Mouse (Mus musculus): ENCODE results near the gene Prcd. TPM values are rescaled to one million over a fixed set of nuclear protein-coding genes. Genes with fewer than 3 reads are reported as not detected.
"Not testable (repeated sequence)": the region's sequence is repeated elsewhere in the genome, so short reads cannot be mapped to it uniquely, and the experiment has no call there.

Gene Prcd
- 0.62 and 1.1 TPM in 2 replicates for polyA plus RNA-seq (2016; fragmentation: Nextera tagmentation; extraction: Ambion mirVana)

DNA sequence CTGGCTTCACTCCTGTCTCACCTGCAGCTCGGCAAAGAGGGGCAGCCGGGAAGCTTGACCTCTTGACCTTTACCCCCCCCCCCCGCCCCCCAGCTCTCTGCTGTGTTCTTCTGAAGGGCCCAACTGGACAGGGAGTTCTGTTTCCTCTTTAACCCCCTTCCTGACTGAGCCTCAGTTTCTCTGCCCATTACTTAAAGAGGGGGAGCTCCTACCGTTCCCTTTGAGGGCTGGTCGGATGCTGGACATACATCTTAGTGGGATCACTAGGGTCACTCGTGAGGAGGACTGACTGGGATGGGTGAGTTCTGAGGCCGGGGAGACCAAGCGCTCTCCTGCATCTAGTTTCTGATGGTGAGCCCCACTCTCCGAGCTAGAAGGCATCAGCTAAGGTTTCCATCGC lies at the start of gene Prcd:
TSS of gene Prcd (plus strand) at position 301 of the 400 bp plus-strand sequence.
- DNase-seq (ENCODE audit: extremely low spot score, low spot score): no peak
- H3K4me1 ChIP-seq: peaks cover 69% of the 10 kb centered on the region
- H3K4me3 ChIP-seq: peak within 1 kb of the TSS; percentile 65
- no peaks in the 10 kb centered on the region for H3K9me3 ChIP-seq
- no peaks in the 10 kb centered on the region for H3K36me3 ChIP-seq (replicated peaks)
- WGBS: 8% methylated on average over 10 of the region's 10 CpGs
- peak within 1 kb of the TSS; percentile 74 for H3K27ac ChIP-seq
- H3K27me3 ChIP-seq (ENCODE audit: poor library complexity, severe bottlenecking): peaks cover 76% of the 10 kb centered on the region

DNA sequence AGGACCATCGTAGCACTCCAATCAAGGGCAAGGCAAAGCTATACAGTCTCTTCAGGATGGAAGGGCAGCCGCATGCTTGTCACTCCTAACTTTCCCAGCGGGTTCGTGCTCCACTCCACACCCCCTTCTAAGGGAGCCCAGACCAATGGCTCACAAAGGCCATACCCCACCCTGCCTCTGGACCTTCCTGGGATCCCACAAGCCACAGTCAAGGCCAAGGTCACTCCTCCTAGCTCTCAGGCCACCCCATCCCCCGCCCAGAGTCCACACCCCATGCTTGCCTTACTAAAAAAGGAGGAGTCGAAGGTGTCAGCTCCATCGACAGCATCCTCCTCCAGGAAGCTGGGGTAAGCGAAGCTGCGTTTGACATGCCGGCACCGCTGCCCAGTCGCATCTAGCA lies 49.2 kb upstream of the Prcd start:
- Histone ChIP-seq H3K4me1 (peaks cover 4% of the 10 kb centered on the region; the same call in 1 of the 2 replicates), H3K27me3 (ENCODE audit: poor library complexity, severe bottlenecking) (no peaks in the 10 kb centered on the region), H3K9me3 (no peaks in the 10 kb centered on the region), H3K36me3 (replicated peaks) (peaks cover 14% of the 10 kb centered on the region; the same call in 1 of the 2 replicates), H3K4me3 (no peak overlapping the region), H3K27ac (no peak overlapping the region)
- DNase-seq (ENCODE audit: extremely low spot score, low spot score): no peak
- whole genome bisulfite sequencing: 93% methylated on average over 12 of the region's 12 CpGs

DNA sequence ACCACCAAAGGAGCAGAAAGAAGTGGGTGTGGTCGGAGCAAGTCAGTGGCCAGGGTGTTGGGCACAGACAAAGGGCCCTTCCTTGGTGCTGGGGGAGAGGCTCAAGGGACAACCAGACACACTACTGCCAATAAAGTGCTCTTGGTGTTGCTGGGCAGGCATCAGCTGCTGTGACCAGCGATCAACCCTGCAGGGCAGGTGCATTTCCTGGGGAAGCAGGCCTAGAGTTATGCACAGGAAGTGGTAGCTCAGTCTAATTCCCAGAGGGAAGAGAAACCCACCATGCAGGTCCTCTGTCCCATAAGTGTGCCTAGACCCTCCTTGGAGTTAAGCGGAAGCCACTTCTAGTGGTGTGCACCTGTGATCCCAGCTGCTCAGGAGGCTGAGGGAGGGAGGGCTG lies 45.6 kb upstream of the Prcd start:
- 99% methylated on average over 3 of the region's 3 CpGs for WGBS
- H3K36me3 ChIP-seq (replicated peaks): peaks cover 10% of the 10 kb centered on the region; the same call in 1 of the 2 replicates
- H3K4me3 ChIP-seq: no peak overlapping the region
- H3K27me3 ChIP-seq (ENCODE audit: poor library complexity, severe bottlenecking): no peaks in the 10 kb centered on the region
- H3K27ac ChIP-seq: no peak overlapping the region
- DNase-seq (ENCODE audit: extremely low spot score, low spot score): no peak
- no peaks in the 10 kb centered on the region for H3K9me3 ChIP-seq
- H3K4me1 ChIP-seq: peaks cover 9% of the 10 kb centered on the region; the same call in 1 of the 2 replicates

DNA sequence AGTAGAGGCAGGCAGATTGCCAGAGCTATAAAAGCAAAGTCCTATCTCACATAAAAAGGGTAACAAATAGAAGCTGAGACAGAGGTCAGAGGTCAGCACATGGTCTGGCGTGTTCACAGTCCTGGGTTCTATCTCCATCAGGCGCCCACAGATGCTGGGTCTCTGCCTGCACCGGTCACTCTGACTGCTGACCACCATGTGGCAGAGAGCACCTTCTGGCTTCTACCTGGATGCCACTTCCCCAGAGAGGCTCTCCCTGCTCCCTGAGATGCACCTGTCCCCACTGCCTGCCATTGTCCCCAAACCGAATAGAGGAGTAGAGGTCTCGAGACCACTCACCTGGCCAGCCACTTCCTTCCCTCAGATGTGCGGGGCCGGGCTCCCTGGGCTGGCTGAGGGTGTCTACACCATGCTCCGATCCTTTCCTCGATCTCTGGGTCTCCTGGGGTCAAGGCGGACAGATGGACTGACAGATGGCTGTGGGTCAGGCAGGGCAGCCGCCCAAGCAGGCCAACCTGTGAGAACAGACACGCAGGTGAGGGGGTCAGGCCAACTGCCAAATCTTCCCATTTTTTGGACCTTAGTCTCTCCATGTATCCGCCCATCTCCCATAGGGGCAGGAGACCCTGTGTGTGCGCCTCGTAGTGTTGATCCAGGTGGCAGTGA lies 43.2 kb upstream of the Prcd start:
- Histone ChIP-seq H3K9me3 (no peaks in the 10 kb centered on the region), H3K27ac (no peak overlapping the region), H3K4me3 (no peak overlapping the region), H3K27me3 (ENCODE audit: poor library complexity, severe bottlenecking) (no peaks in the 10 kb centered on the region), H3K36me3 (replicated peaks) (0 out of 2 replicates have a peak, but pooled peaks cover 3% of the 10 kb centered on the region), H3K4me1 (peaks cover 15% of the 10 kb centered on the region; the same call in 1 of the 2 replicates)
- no peak for DNase-seq (ENCODE audit: extremely low spot score, low spot score)
- 91% methylated on average over 15 of the region's 15 CpGs for WGBS

DNA sequence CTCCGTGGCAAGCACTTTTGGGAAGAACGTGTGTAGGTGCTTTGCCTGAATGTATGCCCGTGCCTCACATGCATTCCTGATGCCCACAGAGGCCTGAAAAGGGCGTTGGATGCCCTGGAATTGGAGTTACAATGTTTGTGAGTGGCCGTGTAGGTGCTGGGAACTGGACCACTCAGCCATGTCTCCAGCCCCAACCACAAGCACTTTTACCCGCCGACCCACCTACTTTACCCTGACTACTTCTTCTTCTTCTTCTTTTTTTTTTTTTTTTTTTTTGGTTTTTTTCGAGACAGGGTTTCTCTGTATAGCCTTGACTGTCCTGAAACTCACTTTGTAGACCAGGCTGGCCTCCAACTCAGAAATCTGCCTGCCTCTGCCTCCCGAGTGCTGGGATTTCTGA lies 42.2 kb upstream of the Prcd start:
- H3K27ac ChIP-seq; H3K9me3 ChIP-seq; H3K27me3 ChIP-seq (ENCODE audit: poor library complexity, severe bottlenecking); H3K36me3 ChIP-seq (replicated peaks); DNase-seq (ENCODE audit: extremely low spot score, low spot score); H3K4me3 ChIP-seq: not testable (repeated sequence)
- 90% methylated on average over 9 of the region's 9 CpGs for WGBS
- H3K4me1 ChIP-seq: peaks cover 26% of the 10 kb centered on the region

DNA sequence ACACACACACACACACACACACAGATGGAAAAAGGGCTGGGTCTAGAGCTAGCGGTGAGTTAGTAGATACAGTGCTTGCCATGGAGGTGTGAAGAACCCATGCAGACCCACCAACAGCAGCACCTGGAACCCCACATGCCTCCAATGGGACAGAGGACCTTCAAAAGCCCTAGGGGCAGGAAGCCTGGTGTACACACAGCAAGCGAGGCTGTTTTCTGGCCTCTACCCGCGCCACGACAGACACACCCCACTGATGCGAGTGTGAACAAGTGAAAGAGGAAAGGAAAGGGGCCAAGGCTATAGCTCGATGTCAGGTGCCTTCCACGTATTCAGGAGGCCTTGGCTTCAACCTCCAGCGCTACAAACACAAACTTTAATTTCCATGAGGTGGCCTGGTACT lies 41.5 kb upstream of the Prcd start:
- no peak for DNase-seq (ENCODE audit: extremely low spot score, low spot score)
- Histone ChIP-seq H3K36me3 (replicated peaks) (no peaks in the 10 kb centered on the region), H3K9me3 (no peaks in the 10 kb centered on the region), H3K27ac (no peak overlapping the region), H3K4me1 (peaks cover 33% of the 10 kb centered on the region), H3K4me3 (no peak overlapping the region), H3K27me3 (ENCODE audit: poor library complexity, severe bottlenecking) (no peaks in the 10 kb centered on the region)
- WGBS: 92% methylated on average over 9 of the region's 9 CpGs

DNA sequence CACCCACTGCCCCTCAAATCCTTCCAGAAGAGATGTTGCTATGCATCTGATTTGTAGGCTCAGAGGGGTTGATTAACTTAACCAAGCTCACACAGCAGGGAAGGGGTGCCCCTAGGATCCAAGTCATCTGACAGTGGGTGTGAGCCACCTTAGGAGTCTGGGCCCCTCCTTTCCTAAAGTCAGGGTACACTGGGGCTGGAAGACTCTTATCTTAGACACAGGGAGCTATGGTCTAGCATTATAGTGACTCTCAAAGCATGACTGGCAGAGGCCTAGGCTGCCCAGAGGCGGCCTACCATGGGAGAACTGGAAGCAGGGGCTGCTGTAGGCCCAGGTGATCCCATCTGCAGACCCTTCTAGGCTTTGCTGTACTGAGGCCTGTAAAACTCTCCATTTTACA lies 40.8 kb upstream of the Prcd start:
- no peaks in the 10 kb centered on the region for H3K36me3 ChIP-seq (replicated peaks)
- peaks cover 34% of the 10 kb centered on the region for H3K4me1 ChIP-seq
- H3K27me3 ChIP-seq (ENCODE audit: poor library complexity, severe bottlenecking): no peaks in the 10 kb centered on the region
- WGBS: 91% methylated on average over 1 of the region's 1 CpGs
- H3K27ac ChIP-seq: no peak overlapping the region
- H3K4me3 ChIP-seq: no peak overlapping the region
- no peak for DNase-seq (ENCODE audit: extremely low spot score, low spot score)
- H3K9me3 ChIP-seq: no peaks in the 10 kb centered on the region

DNA sequence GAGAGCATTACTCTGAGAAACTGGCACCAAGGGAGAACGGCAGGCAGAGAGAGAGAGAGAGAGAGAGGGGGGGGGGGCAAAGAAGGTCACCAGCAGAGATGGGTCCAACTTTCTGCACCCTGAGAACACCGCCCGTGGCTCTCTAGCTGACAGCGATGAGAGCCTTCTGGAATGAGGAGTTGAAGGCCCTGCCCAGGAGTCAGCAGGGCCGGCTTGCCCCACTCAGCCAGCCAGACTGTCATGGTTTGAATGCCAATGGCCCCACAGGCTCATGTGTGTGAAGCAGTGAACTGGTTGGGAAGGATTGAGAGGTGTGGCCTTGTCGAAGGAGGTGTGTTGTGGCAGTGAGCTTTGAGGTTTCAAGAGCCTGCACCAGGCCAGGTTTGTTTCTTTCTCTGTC lies 40.1 kb upstream of the Prcd start:
- WGBS: 92% methylated on average over 6 of the region's 6 CpGs
- Histone ChIP-seq H3K36me3 (replicated peaks) (no peaks in the 10 kb centered on the region), H3K27ac (no peak overlapping the region), H3K4me3 (no peak overlapping the region), H3K9me3 (no peaks in the 10 kb centered on the region), H3K4me1 (peaks cover 36% of the 10 kb centered on the region), H3K27me3 (ENCODE audit: poor library complexity, severe bottlenecking) (no peaks in the 10 kb centered on the region)
- no peak for DNase-seq (ENCODE audit: extremely low spot score, low spot score)

DNA sequence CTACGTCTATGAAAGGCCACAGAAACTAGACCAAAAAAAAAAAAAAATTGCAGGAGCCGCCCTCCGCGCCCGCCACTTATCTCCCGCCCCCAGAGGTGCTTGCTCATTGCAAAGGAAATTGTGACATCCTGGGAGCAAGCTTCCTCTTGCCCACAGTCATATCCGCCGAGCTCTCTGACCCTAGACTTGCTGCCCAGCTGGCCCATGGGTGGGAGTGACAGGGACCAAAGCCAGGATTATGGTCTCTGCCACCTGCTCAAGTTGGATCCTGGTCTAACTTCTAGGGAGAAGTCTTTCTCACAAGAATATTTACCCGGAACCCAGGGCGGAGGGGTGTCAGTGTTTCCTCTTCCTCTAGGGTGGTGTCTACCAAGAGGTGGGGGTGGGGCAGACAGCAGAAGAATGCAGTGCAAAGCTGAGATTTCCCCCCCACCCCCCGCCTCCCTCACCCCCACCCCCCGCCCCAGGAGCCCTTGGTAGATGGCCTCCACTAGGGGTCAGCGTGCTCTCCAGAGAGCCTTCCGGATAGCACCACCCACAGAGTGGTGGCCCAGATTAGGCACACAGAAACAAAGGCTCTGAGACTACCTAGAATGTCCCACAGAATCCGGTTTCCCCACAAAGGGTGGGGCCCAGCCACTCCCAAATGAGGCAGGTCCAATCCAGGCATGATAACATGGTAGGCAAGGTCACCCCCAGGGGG lies 37.4 kb upstream of the Prcd start:
- peak overlapping the region; percentile 8; the same call in 1 of the 2 replicates for H3K4me3 ChIP-seq
- 53% methylated on average over 15 of the region's 15 CpGs for WGBS
- DNase-seq (ENCODE audit: extremely low spot score, low spot score): no peak
- H3K9me3 ChIP-seq: no peaks in the 10 kb centered on the region
- H3K36me3 ChIP-seq (replicated peaks): no peaks in the 10 kb centered on the region
- peaks cover 6% of the 10 kb centered on the region for H3K27me3 ChIP-seq (ENCODE audit: poor library complexity, severe bottlenecking)
- peak overlapping the region; percentile 61 for H3K27ac ChIP-seq
- H3K4me1 ChIP-seq: peaks cover 45% of the 10 kb centered on the region

- Histone ChIP-seq H3K27me3 (ENCODE audit: poor library complexity, severe bottlenecking) (peaks cover 10% of the 10 kb centered on the region), H3K9me3 (no peaks in the 10 kb centered on the region), H3K27ac (peak overlapping the region; percentile 61), H3K4me3 (no peak overlapping the region), H3K4me1 (peaks cover 52% of the 10 kb centered on the region), H3K36me3 (replicated peaks) (no peaks in the 10 kb centered on the region)
- DNase-seq (ENCODE audit: extremely low spot score, low spot score): no peak
- 80% methylated on average over 10 of the region's 10 CpGs for WGBS
Observed at GRCm38 (mm10) chr11:116616438-116617118, 36.8 kb upstream of the Prcd start.

- peaks cover 62% of the 10 kb centered on the region for H3K4me1 ChIP-seq
- DNase-seq (ENCODE audit: extremely low spot score, low spot score): no peak
- H3K27ac ChIP-seq: peak overlapping the region; percentile 21; the same call in 1 of the 2 replicates
- no peaks in the 10 kb centered on the region for H3K9me3 ChIP-seq
- H3K4me3 ChIP-seq: no peak overlapping the region
- H3K27me3 ChIP-seq (ENCODE audit: poor library complexity, severe bottlenecking): peaks cover 21% of the 10 kb centered on the region
- H3K36me3 ChIP-seq (replicated peaks): no peaks in the 10 kb centered on the region
- WGBS: 88% methylated on average over 7 of the region's 7 CpGs
Observed at GRCm38 (mm10) chr11:116617641-116618040, 35.7 kb upstream of the Prcd start.

- Histone ChIP-seq H3K4me1 (peaks cover 73% of the 10 kb centered on the region), H3K27me3 (ENCODE audit: poor library complexity, severe bottlenecking) (peaks cover 31% of the 10 kb centered on the region), H3K27ac (no peak overlapping the region), H3K4me3 (no peak overlapping the region), H3K9me3 (no peaks in the 10 kb centered on the region), H3K36me3 (replicated peaks) (no peaks in the 10 kb centered on the region)
- no peak for DNase-seq (ENCODE audit: extremely low spot score, low spot score)
- WGBS: 92% methylated on average over 7 of the region's 7 CpGs
Observed at GRCm38 (mm10) chr11:116618666-116619065, 34.7 kb upstream of the Prcd start.

- WGBS: 89% methylated on average over 7 of the region's 7 CpGs
- no peak overlapping the region for H3K27ac ChIP-seq
- no peak for DNase-seq (ENCODE audit: extremely low spot score, low spot score)
- peaks cover 78% of the 10 kb centered on the region for H3K4me1 ChIP-seq
- no peak overlapping the region for H3K4me3 ChIP-seq
- peaks cover 36% of the 10 kb centered on the region for H3K27me3 ChIP-seq (ENCODE audit: poor library complexity, severe bottlenecking)
- H3K36me3 ChIP-seq (replicated peaks): no peaks in the 10 kb centered on the region
- H3K9me3 ChIP-seq: no peaks in the 10 kb centered on the region
Observed at GRCm38 (mm10) chr11:116619156-116619555, 34.2 kb upstream of the Prcd start.
